Mouse (Mus musculus) limb, embryonic 10.5 days (tissue): ENCODE data around the gene Tmem19. TPM values are rescaled to one million over a fixed set of nuclear protein-coding genes. Genes with fewer than 3 reads are reported as not detected.

Source experiments
- DNase-seq: peaks from one replicate; pipeline ENCODE4 v3.0.0-alpha.2; 2017; ENCODE audit warnings: low spot score
- H3K27ac ChIP-seq: fragments of 300-500 bp; sonication (generic); 2 replicates; pipeline ENCODE4 v1.5.1; 2016; ENCODE audit warnings: mild to moderate bottlenecking
- H3K27me3 ChIP-seq: fragments of 300-500 bp; sonication (generic); 2 replicates; pipeline ENCODE4 v1.6.1; 2016; ENCODE audit warnings: low read depth, mild to moderate bottlenecking; ENCODE audit not compliant: poor library complexity, severe bottlenecking
- H3K36me3 ChIP-seq: fragments of 300-500 bp; sonication (generic); 2 replicates; pipeline ENCODE4 v1.6.1; 2016; ENCODE audit warnings: mild to moderate bottlenecking, moderate library complexity
- H3K4me1 ChIP-seq: fragments of 300-500 bp; sonication (generic); 2 replicates; pipeline ENCODE4 v1.6.1; 2016
- H3K4me3 ChIP-seq: fragments of 300-500 bp; sonication (generic); 2 replicates; pipeline ENCODE4 v1.5.1; 2016; ENCODE audit warnings: mild to moderate bottlenecking, moderate library complexity
- H3K9me3 ChIP-seq: fragments of 300-500 bp; sonication (generic); replicated peaks from 2 replicates; pipeline ENCODE4 v1.6.1; 2016; ENCODE audit warnings: mild to moderate bottlenecking
- WGBS: fragments of 180-500 bp; shearing (Covaris S2); methylation state at CpG from one replicate; pipeline ENCODE4 v1.1.7; 2016; 5-methylcytosine and 5-hydroxymethylcytosine counted together
- polyA plus RNA-seq: library from polyadenylated mRNA; unstranded; fragments of >200 nt; fragmentation: Nextera tagmentation; extraction: Ambion mirVana; gene quantifications from 2 replicates; pipeline ENCODE4 v1.2.1, GENCODE M21; 2016

Tmem19 gene
- polyA plus RNA-seq, 1 experiment from 2014 or later = 26.2 TPM

GRCm38 (mm10) chr10:115362623-115362964 lies 293 bp upstream of the Tmem19 start:
- Histone ChIP-seq H3K27me3 (no peaks in the 10 kb centered on the region), H3K36me3 (no peaks in the 10 kb centered on the region), H3K9me3 (no peaks in the 10 kb centered on the region), H3K4me3 (peak overlapping the region; percentile 62), H3K4me1 (peaks cover 14% of the 10 kb centered on the region), H3K27ac (peak overlapping the region; percentile 90)
- no peak for DNase-seq
- WGBS = 9% methylated on average over 9 of the region's 9 CpGs

DNA sequence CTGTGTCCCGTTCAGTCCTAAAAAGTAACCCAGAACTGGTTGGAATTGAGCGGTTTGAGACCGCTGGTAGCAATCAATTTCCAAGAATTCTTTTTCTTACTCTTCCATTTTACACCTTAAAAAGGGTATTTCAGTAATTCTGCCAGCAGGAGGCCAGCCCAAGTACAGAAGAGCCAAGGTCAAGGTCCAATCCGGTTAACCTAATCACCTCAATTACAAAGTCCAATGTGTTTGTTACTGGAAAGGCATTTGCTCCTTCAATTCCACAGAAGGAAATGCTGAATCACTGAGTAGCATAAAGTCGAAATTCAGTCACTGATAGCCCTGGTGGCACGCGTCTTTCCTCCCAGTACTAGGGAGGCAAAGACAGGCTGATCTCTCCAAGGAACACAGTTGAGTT lies 3.2 kb downstream of the Tmem19 start:
- Histone ChIP-seq H3K4me1 (peaks cover 14% of the 10 kb centered on the region), H3K27ac (no peak overlapping the region), H3K9me3 (no peaks in the 10 kb centered on the region), H3K27me3 (no peaks in the 10 kb centered on the region), H3K4me3 (no peak overlapping the region), H3K36me3 (peaks cover 13% of the 10 kb centered on the region)
- 94% methylated on average over 7 of the region's 7 CpGs for WGBS
- no peak for DNase-seq

DNA sequence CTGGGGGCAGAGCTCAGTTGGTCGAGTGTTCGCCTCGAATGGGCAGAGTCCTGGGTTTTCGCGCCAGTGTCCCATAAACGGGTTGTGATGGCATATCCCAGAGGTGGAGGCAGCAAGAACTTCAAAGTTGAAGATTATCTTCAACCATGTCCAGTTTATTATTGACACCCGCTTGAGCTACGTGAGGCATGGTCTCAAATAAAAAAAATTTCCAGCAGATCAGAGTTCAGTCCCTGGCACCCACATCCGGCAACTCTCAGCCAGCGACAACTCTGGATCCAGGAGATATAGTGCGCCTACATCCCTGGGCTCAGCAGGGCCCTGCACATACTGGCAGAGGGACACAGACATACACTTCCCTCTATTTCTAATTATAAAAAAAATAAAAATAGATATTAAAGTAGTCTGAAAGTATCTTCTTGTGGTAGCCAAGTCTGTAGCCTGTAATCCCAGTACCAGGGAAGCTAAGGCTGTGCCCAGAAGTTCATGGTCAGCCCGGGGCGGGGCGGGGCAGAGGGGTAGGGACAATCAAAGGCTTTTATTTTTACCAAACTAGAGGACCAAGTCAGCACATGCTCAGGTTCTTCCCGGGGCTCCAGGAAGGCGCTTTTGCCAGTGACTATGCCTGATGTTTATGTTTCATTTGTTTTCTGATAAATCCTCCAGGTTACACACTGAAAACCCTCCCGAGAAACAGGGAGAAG lies 3.9 kb downstream of the Tmem19 start:
- Histone ChIP-seq H3K27ac (no peak overlapping the region), H3K27me3 (no peaks in the 10 kb centered on the region), H3K9me3 (no peaks in the 10 kb centered on the region), H3K4me1 (peaks cover 14% of the 10 kb centered on the region), H3K4me3 (no peak overlapping the region), H3K36me3 (peaks cover 13% of the 10 kb centered on the region)
- 96% methylated on average over 17 of the region's 17 CpGs for WGBS
- DNase-seq = no peak

GRCm38 (mm10) chr10:115356106-115356505 lies 6.2 kb downstream of the Tmem19 start:
- Histone ChIP-seq H3K4me3 (no peak overlapping the region), H3K4me1 (peaks cover 1% of the 10 kb centered on the region; the same call in 1 of the 2 replicates), H3K27me3 (no peaks in the 10 kb centered on the region), H3K9me3 (no peaks in the 10 kb centered on the region), H3K36me3 (peaks cover 13% of the 10 kb centered on the region), H3K27ac (no peak overlapping the region)
- 90% methylated on average over 6 of the region's 7 CpGs for WGBS
- DNase-seq = no peak

GRCm38 (mm10) chr10:115355016-115355415 lies 7.3 kb downstream of the Tmem19 start:
- Histone ChIP-seq H3K27ac (no peak overlapping the region), H3K4me3 (no peak overlapping the region), H3K27me3 (no peaks in the 10 kb centered on the region), H3K4me1 (no peaks in the 10 kb centered on the region), H3K36me3 (peaks cover 13% of the 10 kb centered on the region), H3K9me3 (no peaks in the 10 kb centered on the region)
- WGBS = 92% methylated on average over 6 of the region's 6 CpGs
- DNase-seq = no peak

DNA sequence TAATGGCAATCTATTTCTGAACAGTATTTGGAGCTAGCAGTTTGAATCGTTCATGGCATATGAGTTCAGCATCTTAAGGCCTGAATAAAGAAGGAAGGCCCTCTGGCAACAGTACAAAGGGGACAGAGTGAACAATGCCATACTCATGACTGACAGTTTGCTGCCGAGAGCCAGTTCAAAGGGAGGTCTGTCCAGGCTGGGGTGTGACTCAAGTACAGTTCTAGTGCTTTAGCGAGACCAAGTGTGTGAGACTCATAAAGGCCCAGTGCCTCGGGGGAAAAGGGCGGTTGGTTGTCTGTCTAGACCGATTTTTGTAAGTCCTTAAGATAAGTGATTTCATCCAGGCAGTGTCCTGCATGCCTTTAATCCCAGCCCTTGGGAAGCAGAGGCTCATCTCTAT lies 7.7 kb downstream of the Tmem19 start:
- Histone ChIP-seq H3K27me3 (no peaks in the 10 kb centered on the region), H3K4me3 (no peak overlapping the region), H3K9me3 (no peaks in the 10 kb centered on the region), H3K36me3 (peaks cover 13% of the 10 kb centered on the region), H3K27ac (no peak overlapping the region), H3K4me1 (no peaks in the 10 kb centered on the region)
- no peak for DNase-seq
- WGBS = 81% methylated on average over 6 of the region's 6 CpGs

GRCm38 (mm10) chr10:115350810-115351397 lies 11.4 kb downstream of the Tmem19 start:
- peaks cover 6% of the 10 kb centered on the region for H3K36me3 ChIP-seq
- no peak overlapping the region for H3K4me3 ChIP-seq
- no peak overlapping the region for H3K27ac ChIP-seq
- no peak for DNase-seq
- no peaks in the 10 kb centered on the region for H3K4me1 ChIP-seq
- H3K9me3 ChIP-seq = no peaks in the 10 kb centered on the region
- WGBS = 80% methylated on average over 2 of the region's 2 CpGs
- no peaks in the 10 kb centered on the region for H3K27me3 ChIP-seq

GRCm38 (mm10) chr10:115349509-115349908 lies 12.8 kb downstream of the Tmem19 start:
- Histone ChIP-seq H3K4me1 (no peaks in the 10 kb centered on the region), H3K27me3 (no peaks in the 10 kb centered on the region), H3K4me3 (no peak overlapping the region), H3K9me3 (no peaks in the 10 kb centered on the region), H3K36me3 (peaks cover 11% of the 10 kb centered on the region), H3K27ac (no peak overlapping the region)
- no peak for DNase-seq
- WGBS = 87% methylated on average over 7 of the region's 7 CpGs

GRCm38 (mm10) chr10:115349029-115349428 lies 13.3 kb downstream of the Tmem19 start:
- Histone ChIP-seq H3K27ac (no peak overlapping the region), H3K9me3 (no peaks in the 10 kb centered on the region), H3K36me3 (peaks cover 11% of the 10 kb centered on the region), H3K4me3 (no peak overlapping the region), H3K4me1 (no peaks in the 10 kb centered on the region), H3K27me3 (no peaks in the 10 kb centered on the region)
- 82% methylated on average over 10 of the region's 10 CpGs for WGBS
- no peak for DNase-seq

GRCm38 (mm10) chr10:115348131-115348530 lies 14.2 kb downstream of the Tmem19 start:
- no peak for DNase-seq
- peaks cover 12% of the 10 kb centered on the region for H3K36me3 ChIP-seq
- H3K4me1 ChIP-seq = no peaks in the 10 kb centered on the region
- no peak overlapping the region for H3K27ac ChIP-seq
- no peak overlapping the region for H3K4me3 ChIP-seq
- WGBS = 82% methylated on average over 6 of the region's 6 CpGs
- no peaks in the 10 kb centered on the region for H3K9me3 ChIP-seq
- H3K27me3 ChIP-seq = no peaks in the 10 kb centered on the region

DNA sequence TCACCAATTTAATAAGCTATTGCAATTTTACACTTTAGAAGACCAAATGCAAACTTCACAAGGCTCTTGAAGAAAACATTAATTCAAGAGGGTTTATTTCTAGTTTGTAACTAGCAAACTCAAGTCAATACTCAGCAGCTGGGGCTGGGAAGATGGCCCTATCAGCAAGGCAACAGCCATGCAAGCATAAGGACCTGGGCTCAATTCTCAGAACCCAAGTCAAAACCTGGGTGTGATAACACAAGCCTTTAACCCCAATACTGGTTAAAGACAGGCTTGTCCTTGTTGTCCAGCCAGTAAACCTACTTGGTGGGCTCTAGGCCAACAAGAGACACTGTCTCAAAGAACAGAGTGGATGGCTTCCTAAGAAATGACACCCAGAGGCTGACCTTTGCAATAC lies 15.9 kb downstream of the Tmem19 start:
- DNase-seq = no peak
- Histone ChIP-seq H3K4me1 (no peaks in the 10 kb centered on the region), H3K27ac (no peak overlapping the region), H3K36me3 (peaks cover 26% of the 10 kb centered on the region), H3K9me3 (no peaks in the 10 kb centered on the region), H3K4me3 (no peak overlapping the region), H3K27me3 (no peaks in the 10 kb centered on the region)

DNA sequence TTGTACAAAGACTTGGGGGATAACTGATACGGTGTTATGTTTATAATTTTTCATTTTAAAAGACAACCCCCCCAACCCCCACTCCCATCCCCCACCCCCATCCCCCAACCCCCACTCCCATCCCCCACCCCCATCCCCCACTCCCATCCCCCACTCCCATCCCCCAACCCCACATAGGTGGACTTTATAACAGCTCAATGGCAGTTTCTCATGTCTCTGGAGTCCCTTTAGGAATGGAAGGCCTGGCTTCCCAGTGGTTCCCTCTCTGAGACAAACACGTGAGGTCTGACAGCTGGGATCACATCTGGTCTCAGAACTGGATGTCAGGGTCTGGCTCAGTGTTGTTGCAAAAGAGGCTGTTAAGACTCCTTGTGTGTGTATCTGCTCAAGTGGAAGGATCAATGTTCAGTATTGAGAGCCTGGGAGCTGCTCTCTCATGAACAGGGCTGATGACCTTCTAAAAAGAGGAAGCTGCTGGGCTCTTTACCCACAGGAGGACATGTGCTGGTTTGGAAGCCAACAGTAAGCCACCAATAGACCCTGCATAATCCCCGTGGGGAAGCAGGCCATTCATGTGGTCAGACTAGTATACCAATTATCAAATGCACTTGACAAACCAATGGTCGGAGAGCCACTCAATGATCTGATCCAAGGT lies 19.4 kb downstream of the Tmem19 start:
- no peaks in the 10 kb centered on the region for H3K4me1 ChIP-seq
- peaks cover 30% of the 10 kb centered on the region for H3K36me3 ChIP-seq
- WGBS = 89% methylated on average over 4 of the region's 4 CpGs
- H3K4me3 ChIP-seq = no peak overlapping the region
- H3K27me3 ChIP-seq = no peaks in the 10 kb centered on the region
- H3K27ac ChIP-seq = no peak overlapping the region
- no peak for DNase-seq
- no peaks in the 10 kb centered on the region for H3K9me3 ChIP-seq

- Histone ChIP-seq H3K4me1 (no peaks in the 10 kb centered on the region), H3K36me3 (peaks cover 19% of the 10 kb centered on the region), H3K27ac (no peak overlapping the region), H3K27me3 (no peaks in the 10 kb centered on the region), H3K9me3 (no peaks in the 10 kb centered on the region), H3K4me3 (no peak overlapping the region)
- WGBS = 95% methylated on average over 7 of the region's 7 CpGs
- no peak for DNase-seq
Measured at GRCm38 (mm10) chr10:115339820-115340328, 22.4 kb downstream of the Tmem19 start.
